Mouse (Mus musculus) testis, adult 2 months (tissue): ENCODE measurements around the gene Evl.

Source experiments
- CTCF ChIP-seq: fragments of 200-500 bp; IDR thresholded peaks from 2 replicates; pipeline ENCODE4 v1.5.1; 2012; ENCODE audit warnings: low read depth, mild to moderate bottlenecking, inconsistent platforms, low read length, moderate library complexity; ENCODE audit not compliant: control insufficient read depth, insufficient read depth, insufficient replicate concordance
- POLR2A ChIP-seq: fragments of 200-500 bp; IDR thresholded peaks from 2 replicates; pipeline ENCODE4 v1.6.1; 2012; ENCODE audit warnings: low read depth, mild to moderate bottlenecking, inconsistent platforms, low read length, moderate library complexity; ENCODE audit not compliant: control insufficient read depth

DNA sequence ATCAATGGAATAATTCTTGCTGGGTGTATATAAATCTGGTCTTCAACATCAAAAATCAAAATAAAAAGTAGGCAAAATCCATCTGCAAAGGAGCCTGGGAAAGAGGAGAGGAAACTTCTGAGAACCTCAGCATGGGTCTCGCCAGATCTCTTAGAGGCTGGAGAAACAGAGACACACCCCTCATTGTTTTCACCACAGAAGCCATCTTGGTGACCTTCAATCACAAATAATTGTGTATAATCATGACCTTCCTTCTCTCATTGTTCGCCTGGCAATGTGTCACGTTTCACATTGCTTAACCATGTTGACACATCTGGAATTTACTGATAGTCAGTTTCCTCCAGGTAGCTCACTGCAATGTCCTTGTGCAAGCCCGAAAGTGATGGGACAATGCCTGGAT is 158.0 kb downstream of the Evl start:
- TF ChIP-seq POLR2A (no peak), CTCF (no peak)
